Mouse (Mus musculus) olfactory bulb, adult 2 months (tissue): ENCODE results near the gene Obp1a. TPM values are rescaled to one million over a fixed set of nuclear protein-coding genes. Genes with fewer than 3 reads are reported as not detected.

Source experiments
- H3K27ac ChIP-seq: fragments of 200-500 bp; 2 replicates; pipeline ENCODE4 v1.5.1; 2012; ENCODE audit warnings: low read depth, low read length; ENCODE audit not compliant: insufficient read depth
- H3K4me1 ChIP-seq: fragments of 200-500 bp; 2 replicates; pipeline ENCODE4 v1.6.1; 2012; ENCODE audit warnings: low read length; ENCODE audit not compliant: control insufficient read depth, insufficient read depth
- H3K4me3 ChIP-seq: fragments of 200-500 bp; 2 replicates; pipeline ENCODE4 v1.5.1; 2012; ENCODE audit warnings: mild to moderate bottlenecking, low read depth, low read length, moderate library complexity; ENCODE audit not compliant: insufficient read depth
- CTCF ChIP-seq: fragments of 200-500 bp; IDR thresholded peaks from 2 replicates; pipeline ENCODE4 v1.5.1; 2012; ENCODE audit warnings: low read depth, mild to moderate bottlenecking, low read length, moderate library complexity; ENCODE audit not compliant: insufficient read depth
- POLR2A ChIP-seq: fragments of 200-500 bp; IDR thresholded peaks from 2 replicates; pipeline ENCODE4 v1.6.1; 2012; ENCODE audit warnings: mild to moderate bottlenecking, low read depth, low read length, moderate library complexity; ENCODE audit not compliant: insufficient read depth
- WGBS: fragments of 180-500 bp; shearing (Covaris S2); methylation state at CpG from one replicate; pipeline ENCODE4 v1.1.7; 2018; 5-methylcytosine and 5-hydroxymethylcytosine counted together
- polyA plus RNA-seq: library from polyadenylated mRNA; stranded (reverse); fragments of >200 nt; gene quantifications from 2 replicates; pipeline ENCODE4 v1.2.4, GENCODE M21; 2012; ENCODE audit warnings: low replicate concordance; ENCODE audit not compliant: missing spikeins, insufficient read depth, insufficient read length

The Obp1a gene
- not detected in 2 replicates for polyA plus RNA-seq

DNA sequence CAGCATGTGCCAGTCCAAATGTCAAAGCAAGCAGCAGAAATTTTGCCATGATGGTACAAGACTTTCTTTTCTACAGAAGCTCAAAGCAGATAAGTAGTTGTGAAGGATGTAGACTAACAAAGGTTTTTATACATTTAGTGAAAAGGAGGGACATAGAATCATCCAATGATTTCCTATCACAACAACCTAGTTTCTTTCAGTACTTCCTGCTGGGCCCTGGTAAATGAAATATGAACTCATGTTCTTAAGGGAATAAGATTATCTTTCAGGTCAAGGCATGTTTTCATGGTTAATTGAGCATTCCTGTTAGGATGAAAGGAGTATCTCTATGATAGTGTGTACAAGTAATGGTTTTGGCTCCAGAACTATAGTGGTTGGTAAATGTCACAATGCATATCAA, at the start of gene Obp1a:
TSS of gene Obp1a (minus strand) at position 101 of the 400 bp plus-strand sequence.
- Histone ChIP-seq H3K4me1 (no peaks in the 10 kb centered on the region), H3K27ac (no peak within 1 kb of the TSS), H3K4me3 (no peak within 1 kb of the TSS)
- no peak for TF ChIP-seq POLR2A
- no peak for TF ChIP-seq CTCF

DNA sequence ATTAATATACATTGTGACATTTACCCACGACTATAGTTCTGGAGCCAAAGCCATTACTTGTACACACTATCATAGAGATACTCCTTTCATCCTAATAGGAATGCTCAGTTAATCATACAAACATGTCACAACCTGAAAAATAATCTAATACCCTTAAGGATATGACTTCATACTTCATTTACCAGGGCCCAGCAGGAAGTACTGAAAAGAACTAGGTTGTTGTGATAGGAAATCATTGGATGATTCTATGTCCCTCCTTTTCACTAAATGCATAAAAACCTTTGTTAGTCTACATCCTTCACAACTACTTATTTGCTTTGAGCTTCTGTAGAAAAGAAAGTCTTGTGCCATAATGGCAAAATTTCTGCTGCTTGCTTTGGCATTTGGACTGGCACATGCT, 34.0 kb upstream of the Obp1a start, which contains the start of gene Gm5938:
TSS of gene Gm5938 (plus strand) at position 301 of the 400 bp plus-strand sequence.
- H3K27ac ChIP-seq, result no peak within 1 kb of the TSS
- WGBS, result 64% methylated on average over 1 of the region's 1 CpGs
- H3K4me3 ChIP-seq, result no peak within 1 kb of the TSS
- H3K4me1 ChIP-seq, result no peaks in the 10 kb centered on the region
- TF ChIP-seq POLR2A, result no peak
- TF ChIP-seq CTCF, result no peak

Other genes starting within 250 kb of the Obp1a start
- gene Pbsn, start 237.8 kb downstream of the Obp1a start, polyA plus RNA-seq, result not detected in 2 replicates
- gene Gm14744, start 226.6 kb downstream of the Obp1a start, polyA plus RNA-seq, result not detected in 2 replicates
- not detected in 2 replicates for gene 5430402E10Rik, start 166.3 kb downstream of the Obp1a start, polyA plus RNA-seq
- not detected in 2 replicates for gene Gm5938, start 34.1 kb upstream of the Obp1a start, polyA plus RNA-seq
- not detected in 2 replicates for gene Obp1b, start 95.4 kb upstream of the Obp1a start, polyA plus RNA-seq
- gene Gm14743, start 154.5 kb upstream of the Obp1a start, polyA plus RNA-seq, result not detected in 2 replicates